Mouse (Mus musculus): ENCODE results near the gene Copz1. TPM values are rescaled to one million over a fixed set of nuclear protein-coding genes. Genes with fewer than 3 reads are reported as not detected.

Gene Copz1
- polyA plus RNA-seq (2015; fragmentation: Nextera tagmentation; extraction: Ambion mirVana) = 82.6 and 111 TPM in 2 replicates

GRCm38 (mm10) chr15:103272419-103273279, at the start of gene Copz1:
Gene Copz1, plus strand, starts transcription at chr15:103272714.

GRCm38 (mm10) chr15:103239685-103240159, 32.8 kb upstream of the Copz1 start, which contains the start of gene Cbx5:
Gene Cbx5, minus strand, starts transcription at chr15:103239816.

GRCm38 (mm10) chr15:103240160-103241028, 32.1 kb upstream of the Copz1 start, which contains the start of gene Hnrnpa1:
Gene Hnrnpa1, plus strand, starts transcription at chr15:103240432.

GRCm38 (mm10) chr15:103257790-103258728, 14.5 kb upstream of the Copz1 start, which contains the start of gene Nfe2:
Gene Nfe2, minus strand, starts transcription at chr15:103258403.

GRCm38 (mm10) chr15:103310365-103310910, 37.9 kb downstream of the Copz1 start, which contains the start of gene Gpr84:
Gene Gpr84, minus strand, starts transcription at chr15:103310612.

GRCm38 (mm10) chr15:103339961-103340337, 67.4 kb downstream of the Copz1 start, which contains the start of gene Zfp385a:
Gene Zfp385a, minus strand, starts transcription at chr15:103340093.

MicroRNA genes within 50 kb of the gene (microRNA counts, 519-probe panel; counts per million panel counts)
- 3,733 counts per million, percentile 78 among the panel's probes with 10 or more counts for microRNA mmu-miR-148b

Small RNA genes within 50 kb of the gene (microRNA-seq; reads per million reads assigned to microRNA genes)
- gene Mir148b = 136 to 159 reads per million in 2 experiments

Other genes starting within 250 kb of the Copz1 start
- 8.5 and 9.7 TPM in 2 replicates for gene Smug1, start 105.6 kb upstream of the Copz1 start, polyA plus RNA-seq (2015; fragmentation: Nextera tagmentation; extraction: Ambion mirVana)
- gene Cbx5, start 32.9 kb upstream of the Copz1 start, polyA plus RNA-seq (2015; fragmentation: Nextera tagmentation; extraction: Ambion mirVana) = 34.1 and 36.8 TPM in 2 replicates
- 222 and 236 TPM in 2 replicates for gene Hnrnpa1, start 32.3 kb upstream of the Copz1 start, polyA plus RNA-seq (2015; fragmentation: Nextera tagmentation; extraction: Ambion mirVana)
- 0.59 and 0.71 TPM in 2 replicates for gene Nfe2, start 14.3 kb upstream of the Copz1 start, polyA plus RNA-seq (2015; fragmentation: Nextera tagmentation; extraction: Ambion mirVana)
- 0.14 TPM in 1 of 2 replicates, not detected in the other for gene Gpr84, start 37.9 kb downstream of the Copz1 start, polyA plus RNA-seq (2015; fragmentation: Nextera tagmentation; extraction: Ambion mirVana)
- 11.7 and 14.2 TPM in 2 replicates for gene Zfp385a, start 67.4 kb downstream of the Copz1 start, polyA plus RNA-seq (2015; fragmentation: Nextera tagmentation; extraction: Ambion mirVana)
- 28.8 and 29.7 TPM in 2 replicates for gene Itga5, start 94.0 kb downstream of the Copz1 start, polyA plus RNA-seq (2015; fragmentation: Nextera tagmentation; extraction: Ambion mirVana)
- gene Gtsf1, start 157.8 kb downstream of the Copz1 start, polyA plus RNA-seq (2015; fragmentation: Nextera tagmentation; extraction: Ambion mirVana) = 0.34 TPM in 1 of 2 replicates, not detected in the other
- gene Gtsf2, start 175.8 kb downstream of the Copz1 start, polyA plus RNA-seq (2015; fragmentation: Nextera tagmentation; extraction: Ambion mirVana) = not detected in 2 replicates
- 2.5 and 3.1 TPM in 2 replicates for gene Nckap1l, start 181.1 kb downstream of the Copz1 start, polyA plus RNA-seq (2015; fragmentation: Nextera tagmentation; extraction: Ambion mirVana)
- gene Pde1b, start 230.3 kb downstream of the Copz1 start, polyA plus RNA-seq (2015; fragmentation: Nextera tagmentation; extraction: Ambion mirVana) = 1.1 and 1.3 TPM in 2 replicates